Mouse (Mus musculus): ENCODE results near the gene Dennd1b.

DNA sequence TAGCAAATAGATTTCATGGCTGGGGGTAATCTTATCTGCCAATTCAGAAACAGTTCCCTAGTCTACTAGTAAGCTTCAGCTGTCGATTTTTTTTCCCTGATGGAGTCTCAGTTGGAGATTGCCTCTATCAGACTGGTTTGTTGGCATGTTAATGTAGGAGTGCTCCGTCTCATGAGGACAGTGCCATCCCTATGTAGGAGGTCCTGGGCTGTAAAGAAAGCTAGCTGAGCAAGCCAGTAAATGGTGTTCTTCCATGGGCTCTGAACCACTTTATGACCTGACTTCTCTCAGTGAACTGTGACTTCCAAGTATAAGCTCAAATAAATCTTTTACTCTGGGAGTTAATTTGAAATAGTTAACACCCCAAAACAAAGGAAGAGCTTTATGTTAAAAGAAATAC lies 107.8 kb downstream of the Dennd1b start:
- TF ChIP-seq CTCF (IDR thresholded peaks at IDR 0.05) (no peak), EP300 (IDR thresholded peaks at IDR 0.05; ENCODE audit: insufficient read depth, low read depth, low read length) (no peak)
